Mouse (Mus musculus) forebrain, embryonic 13.5 days (tissue): ENCODE results near the gene Orc5. TPM values are rescaled to one million over a fixed set of nuclear protein-coding genes. Genes with fewer than 3 reads are reported as not detected.
"Not testable (repeated sequence)": the region's sequence is repeated elsewhere in the genome, so short reads cannot be mapped to it uniquely, and the experiment has no call there.

ENCODE experiments used
- ATAC-seq: fragments of 200-750 bp; cut with Nextera tagmentation; 2 replicates; pipeline ENCODE4 v1.8.0; 2017
- H3K27ac ChIP-seq: fragments of 300-500 bp; sonication (generic); 2 replicates; pipeline ENCODE4 v1.5.1; 2015; ENCODE audit warnings: inconsistent platforms, mild to moderate bottlenecking, moderate library complexity
- H3K27me3 ChIP-seq: fragments of 300-500 bp; sonication (generic); 2 replicates; pipeline ENCODE4 v1.6.1; 2015; ENCODE audit warnings: mild to moderate bottlenecking, inconsistent platforms
- H3K36me3 ChIP-seq: fragments of 300-500 bp; sonication (generic); 2 replicates; pipeline ENCODE4 v1.6.1; 2015; ENCODE audit warnings: mild to moderate bottlenecking, inconsistent platforms; ENCODE audit not compliant: poor library complexity, severe bottlenecking
- H3K4me1 ChIP-seq: fragments of 300-500 bp; sonication (generic); 2 replicates; pipeline ENCODE4 v1.6.1; 2015; ENCODE audit warnings: inconsistent platforms
- H3K4me2 ChIP-seq: fragments of 300-500 bp; sonication (generic); 2 replicates; pipeline ENCODE4 v1.6.1; 2015; ENCODE audit warnings: inconsistent platforms, mild to moderate bottlenecking, moderate library complexity
- H3K4me3 ChIP-seq: fragments of 300-500 bp; sonication (generic); 2 replicates; pipeline ENCODE4 v1.5.1; 2015; ENCODE audit warnings: mild to moderate bottlenecking, inconsistent platforms
- H3K9ac ChIP-seq: fragments of 300-500 bp; sonication (generic); 2 replicates; pipeline ENCODE4 v1.6.1; 2015; ENCODE audit warnings: mild to moderate bottlenecking, inconsistent platforms
- H3K9me3 ChIP-seq: fragments of 300-500 bp; sonication (generic); replicated peaks from 2 replicates; pipeline ENCODE4 v1.6.1; 2016; ENCODE audit warnings: inconsistent platforms
- WGBS: fragments of 180-500 bp; shearing (Covaris S2); methylation state at CpG from one replicate; pipeline ENCODE4 v1.1.7; 2015; 5-methylcytosine and 5-hydroxymethylcytosine counted together
- polyA plus RNA-seq: library from polyadenylated mRNA; unstranded; fragments of >200 nt; fragmentation: Nextera tagmentation; extraction: Ambion mirVana; gene quantifications from 2 replicates; pipeline ENCODE4 v1.2.1, GENCODE M21; 2015

Gene Orc5
- polyA plus RNA-seq, 1 experiment from 2014 or later: 37.9 TPM

DNA sequence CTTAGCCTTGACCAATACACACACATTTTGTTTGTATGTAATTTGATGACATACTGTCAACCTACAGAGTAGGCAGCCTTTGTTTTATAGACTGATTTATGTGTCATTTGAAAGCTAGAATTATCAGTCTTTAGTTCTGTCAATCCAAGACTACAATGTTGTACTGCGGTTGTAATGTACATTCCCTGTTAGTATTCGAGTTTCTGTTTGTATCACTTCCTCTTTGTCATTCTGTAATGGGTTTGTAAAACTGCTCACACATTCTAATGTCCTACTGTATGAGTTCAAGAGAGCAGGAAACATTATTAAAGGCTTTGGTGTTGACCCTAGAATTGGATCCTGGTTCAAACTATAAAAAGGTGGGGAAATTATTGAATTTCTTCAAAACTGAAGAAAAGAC, 30.5 kb downstream of the Orc5 start:
- H3K4me1 ChIP-seq: peaks cover 4% of the 10 kb centered on the region; the same call in 1 of the 2 replicates
- H3K27me3 ChIP-seq: no peaks in the 10 kb centered on the region
- H3K36me3 ChIP-seq: peaks cover 26% of the 10 kb centered on the region
- no peak overlapping the region for H3K4me3 ChIP-seq
- no peak overlapping the region for H3K9ac ChIP-seq
- no peak for ATAC-seq
- H3K27ac ChIP-seq: no peak overlapping the region
- no peaks in the 10 kb centered on the region for H3K9me3 ChIP-seq
- 94% methylated on average over 2 of the region's 2 CpGs for WGBS
- H3K4me2 ChIP-seq: no peak overlapping the region

- 85% methylated on average over 4 of the region's 4 CpGs for WGBS
- not testable (repeated sequence) for H3K4me1 ChIP-seq, ATAC-seq, H3K4me2 ChIP-seq, H3K9ac ChIP-seq, H3K4me3 ChIP-seq, H3K27ac ChIP-seq, H3K27me3 ChIP-seq, H3K9me3 ChIP-seq
- H3K36me3 ChIP-seq: peaks cover 23% of the 10 kb centered on the region
These were observed 34.5 kb downstream of the Orc5 start for GRCm38 (mm10) chr5:22515745-22516144.

DNA sequence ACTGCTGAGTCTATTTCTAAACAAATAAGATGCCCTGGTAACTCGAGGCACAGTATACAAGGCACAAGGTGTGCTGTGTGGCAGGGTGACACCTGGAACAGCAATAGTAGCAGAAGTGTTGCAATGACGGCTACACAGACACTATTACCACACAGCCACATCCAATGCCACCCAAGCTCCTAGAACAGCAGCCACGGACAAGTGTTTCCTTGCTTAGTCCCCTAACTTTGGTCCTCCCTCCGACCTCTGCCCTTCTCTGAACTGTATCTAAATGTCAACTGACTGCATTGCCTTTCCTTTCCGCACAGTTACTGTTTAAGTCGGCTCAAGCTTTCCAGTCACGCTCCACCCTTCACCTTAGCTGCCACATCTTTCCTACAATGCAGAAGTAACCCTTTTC, 36.0 kb downstream of the Orc5 start:
- H3K4me2 ChIP-seq, H3K4me3 ChIP-seq, H3K36me3 ChIP-seq, ATAC-seq, H3K9me3 ChIP-seq, H3K9ac ChIP-seq, H3K27me3 ChIP-seq, H3K4me1 ChIP-seq, H3K27ac ChIP-seq: not testable (repeated sequence)
- no CpG with 5 or more reads among the region's 7 CpGs for WGBS

DNA sequence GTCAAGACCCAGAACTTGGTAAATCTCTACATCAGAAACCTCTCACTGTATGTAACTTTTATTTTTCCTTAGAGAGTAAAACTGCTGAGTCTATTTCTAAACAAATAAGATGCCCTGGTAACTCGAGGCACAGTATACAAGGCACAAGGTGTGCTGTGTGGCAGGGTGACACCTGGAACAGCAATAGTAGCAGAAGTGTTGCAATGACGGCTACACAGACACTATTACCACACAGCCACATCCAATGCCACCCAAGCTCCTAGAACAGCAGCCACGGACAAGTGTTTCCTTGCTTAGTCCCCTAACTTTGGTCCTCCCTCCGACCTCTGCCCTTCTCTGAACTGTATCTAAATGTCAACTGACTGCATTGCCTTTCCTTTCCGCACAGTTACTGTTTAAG, 37.6 kb downstream of the Orc5 start:
- not testable (repeated sequence) for ATAC-seq, H3K27ac ChIP-seq, H3K9me3 ChIP-seq, H3K27me3 ChIP-seq, H3K36me3 ChIP-seq, H3K4me2 ChIP-seq, H3K4me3 ChIP-seq, H3K9ac ChIP-seq, H3K4me1 ChIP-seq
- no CpG with 5 or more reads among the region's 5 CpGs for WGBS

DNA sequence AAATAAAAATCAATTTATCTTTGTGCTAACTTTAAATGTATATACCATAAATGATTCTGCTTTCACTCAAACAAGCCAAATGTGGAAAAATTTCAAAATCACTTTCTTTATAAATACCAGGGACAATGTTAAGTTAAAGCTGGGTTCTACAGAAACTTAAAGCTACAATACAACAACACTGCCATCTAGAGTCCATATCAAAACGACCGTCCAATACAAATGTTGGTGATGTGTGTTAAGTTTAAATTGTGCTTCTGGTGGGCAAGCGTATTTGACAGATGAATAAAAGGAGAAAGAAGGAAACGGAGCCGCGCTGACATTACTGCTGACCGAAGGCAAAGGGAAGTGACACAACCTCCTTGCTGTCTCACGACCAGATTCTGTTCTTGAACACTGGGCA, 38.4 kb downstream of the Orc5 start:
- Histone ChIP-seq H3K27ac (no peak overlapping the region), H3K9me3 (no peaks in the 10 kb centered on the region), H3K4me1 (no peaks in the 10 kb centered on the region), H3K27me3 (no peaks in the 10 kb centered on the region), H3K9ac (no peak overlapping the region), H3K36me3 (peaks cover 3% of the 10 kb centered on the region; the same call in 1 of the 2 replicates), H3K4me2 (no peak overlapping the region), H3K4me3 (no peak overlapping the region)
- WGBS: 76% methylated on average over 8 of the region's 8 CpGs
- 0 out of 2 replicates have a peak, but pooled peaks have one; percentile 48 for ATAC-seq

DNA sequence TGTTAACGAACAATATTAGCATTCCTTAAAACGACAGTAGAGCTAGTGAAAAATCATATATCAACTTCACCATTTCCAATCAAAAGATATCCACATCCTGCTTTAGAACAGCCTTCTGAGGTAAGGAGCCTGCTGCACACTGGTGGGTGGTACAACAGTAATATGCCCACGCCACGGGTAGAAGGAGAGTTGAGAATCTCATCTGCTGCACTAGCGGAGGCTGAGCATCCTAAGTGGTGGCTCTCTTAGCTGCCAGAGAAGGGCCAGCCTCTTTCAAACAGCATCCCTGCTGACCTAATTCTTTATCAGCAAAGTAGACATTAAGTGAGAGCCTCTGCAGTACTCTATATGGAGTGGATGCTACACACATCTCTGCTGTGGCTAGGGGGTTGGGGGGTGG, 41.7 kb downstream of the Orc5 start:
- no peak for ATAC-seq
- no peaks in the 10 kb centered on the region for H3K9me3 ChIP-seq
- no peak overlapping the region for H3K27ac ChIP-seq
- H3K4me1 ChIP-seq: no peaks in the 10 kb centered on the region
- H3K9ac ChIP-seq: no peak overlapping the region
- H3K4me2 ChIP-seq: no peak overlapping the region
- H3K27me3 ChIP-seq: no peaks in the 10 kb centered on the region
- WGBS: 87% methylated on average over 5 of the region's 5 CpGs
- no peak overlapping the region for H3K4me3 ChIP-seq
- H3K36me3 ChIP-seq: peaks cover 3% of the 10 kb centered on the region; the same call in 1 of the 2 replicates

- H3K27ac ChIP-seq: no peak overlapping the region
- H3K4me2 ChIP-seq: no peak overlapping the region
- 94% methylated on average over 5 of the region's 5 CpGs for WGBS
- H3K36me3 ChIP-seq: peaks cover 20% of the 10 kb centered on the region
- no peaks in the 10 kb centered on the region for H3K9me3 ChIP-seq
- no peak overlapping the region for H3K4me3 ChIP-seq
- H3K4me1 ChIP-seq: no peaks in the 10 kb centered on the region
- H3K9ac ChIP-seq: no peak overlapping the region
- H3K27me3 ChIP-seq: no peaks in the 10 kb centered on the region
- no peak for ATAC-seq
These were observed 50.8 kb downstream of the Orc5 start for GRCm38 (mm10) chr5:22499437-22499836.

- Histone ChIP-seq H3K9me3 (no peaks in the 10 kb centered on the region), H3K27me3 (no peaks in the 10 kb centered on the region), H3K4me3 (no peak overlapping the region), H3K4me1 (no peaks in the 10 kb centered on the region; the same call in 1 of the 2 replicates), H3K27ac (no peak overlapping the region), H3K36me3 (peaks cover 2% of the 10 kb centered on the region; the same call in 1 of the 2 replicates), H3K9ac (no peak overlapping the region), H3K4me2 (no peak overlapping the region)
- no peak for ATAC-seq
These were observed 59.1 kb downstream of the Orc5 start for GRCm38 (mm10) chr5:22491088-22491487.

DNA sequence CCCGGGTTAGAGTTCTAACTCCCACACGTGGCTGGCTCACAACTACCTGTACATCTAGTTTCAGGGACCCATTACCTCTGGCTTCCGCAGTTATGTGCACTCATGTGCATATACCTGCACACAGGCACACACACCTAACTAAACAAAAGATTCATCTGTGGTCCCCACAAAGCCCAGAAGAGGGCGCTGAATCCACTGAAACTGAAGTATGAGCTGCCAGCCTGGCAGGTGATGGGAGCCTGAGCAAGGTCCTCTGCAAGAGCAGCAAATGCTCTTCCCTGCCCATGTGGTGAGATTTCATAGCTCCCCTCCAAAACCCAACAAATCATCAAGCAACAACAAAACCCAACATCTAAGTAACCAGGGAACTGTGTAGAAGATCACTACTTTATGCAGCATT, 61.1 kb downstream of the Orc5 start:
- no peaks in the 10 kb centered on the region for H3K9me3 ChIP-seq
- H3K4me3 ChIP-seq: no peak overlapping the region
- H3K4me2 ChIP-seq: no peak overlapping the region
- no peaks in the 10 kb centered on the region; the same call in 1 of the 2 replicates for H3K4me1 ChIP-seq
- no peaks in the 10 kb centered on the region for H3K27me3 ChIP-seq
- H3K9ac ChIP-seq: no peak overlapping the region
- peaks cover 13% of the 10 kb centered on the region; the same call in 1 of the 2 replicates for H3K36me3 ChIP-seq
- 73% methylated on average over 4 of the region's 4 CpGs for WGBS
- ATAC-seq: no peak
- H3K27ac ChIP-seq: no peak overlapping the region

DNA sequence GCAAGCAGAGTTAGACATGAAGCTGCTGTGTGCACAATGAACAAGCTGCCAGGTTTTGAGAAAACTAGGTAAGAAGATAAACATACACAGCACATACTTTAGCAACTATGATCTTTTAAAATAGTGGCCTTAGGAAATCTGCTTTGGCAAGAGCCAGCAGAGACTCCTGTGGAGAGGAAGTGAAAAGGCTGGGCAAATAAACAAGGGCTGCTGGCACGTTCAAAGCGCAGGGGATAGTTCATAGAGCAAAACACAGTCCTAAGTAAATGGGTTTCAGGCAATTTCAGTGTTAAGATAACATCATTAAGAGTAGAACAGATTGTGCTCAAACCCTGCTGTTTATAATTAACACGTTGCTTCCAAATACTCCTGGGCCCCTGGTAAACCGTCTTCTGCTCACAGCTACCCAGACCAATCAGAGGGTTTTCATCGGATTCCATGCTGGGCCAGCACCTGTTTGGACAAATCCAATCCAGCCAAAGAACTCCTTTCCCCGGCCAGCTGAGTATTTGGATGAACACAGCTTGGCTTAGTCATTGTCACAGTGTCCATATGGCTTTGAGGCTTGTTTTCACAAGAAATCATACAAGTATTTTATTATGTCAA, 63.5 kb downstream of the Orc5 start:
- Histone ChIP-seq H3K9ac (no peak overlapping the region), H3K9me3 (no peaks in the 10 kb centered on the region), H3K27ac (no peak overlapping the region), H3K4me3 (no peak overlapping the region), H3K36me3 (peaks cover 13% of the 10 kb centered on the region; the same call in 1 of the 2 replicates), H3K4me2 (no peak overlapping the region), H3K4me1 (no peaks in the 10 kb centered on the region; the same call in 1 of the 2 replicates), H3K27me3 (no peaks in the 10 kb centered on the region)
- 50% methylated on average over 6 of the region's 6 CpGs for WGBS
- peak; percentile 77 for ATAC-seq

- Histone ChIP-seq H3K4me3 (no peak overlapping the region), H3K36me3 (peaks cover 13% of the 10 kb centered on the region; the same call in 1 of the 2 replicates), H3K27ac (no peak overlapping the region), H3K27me3 (no peaks in the 10 kb centered on the region), H3K4me1 (no peaks in the 10 kb centered on the region; the same call in 1 of the 2 replicates), H3K9ac (no peak overlapping the region), H3K4me2 (no peak overlapping the region), H3K9me3 (no peaks in the 10 kb centered on the region)
- 88% methylated on average over 1 of the region's 1 CpGs for WGBS
- ATAC-seq: no peak
These were observed 64.5 kb downstream of the Orc5 start for GRCm38 (mm10) chr5:22485764-22486163.

GRCm38 (mm10) chr5:22482567-22482966, 67.7 kb downstream of the Orc5 start:
- Histone ChIP-seq H3K9ac (no peak overlapping the region), H3K9me3 (no peaks in the 10 kb centered on the region), H3K4me1 (no peaks in the 10 kb centered on the region; the same call in 1 of the 2 replicates), H3K4me2 (no peak overlapping the region), H3K27ac (no peak overlapping the region), H3K4me3 (no peak overlapping the region), H3K36me3 (peaks cover 13% of the 10 kb centered on the region; the same call in 1 of the 2 replicates), H3K27me3 (no peaks in the 10 kb centered on the region)
- WGBS: 77% methylated on average over 5 of the region's 5 CpGs
- ATAC-seq: peak; percentile 74

- H3K27me3 ChIP-seq, H3K4me2 ChIP-seq, H3K36me3 ChIP-seq, H3K4me3 ChIP-seq, H3K9ac ChIP-seq, H3K27ac ChIP-seq, H3K4me1 ChIP-seq, ATAC-seq, H3K9me3 ChIP-seq: not testable (repeated sequence)
- 94% methylated on average over 6 of the region's 11 CpGs for WGBS
These were observed 77.8 kb downstream of the Orc5 start for GRCm38 (mm10) chr5:22472445-22472844.
